Mouse (Mus musculus): Measurements from ENCODE around the gene Vpreb1.

Gene Vpreb1

GRCm38 (mm10) chr16:16870617-16871331 lies at the start of gene Vpreb1, which contains the start of gene Top3b:
TSS of gene Vpreb1 (minus strand) at chr16:16870843.
TSS of gene Top3b (plus strand) at chr16:16870736.
- peak; percentile 98 for DNase-seq (ENCODE audit: low read depth, low spot score)

GRCm38 (mm10) chr16:16918441-16919117 lies 47.9 kb upstream of the Vpreb1 start:
- DNase-seq (ENCODE audit: low read depth, low spot score) = no peak

DNA sequence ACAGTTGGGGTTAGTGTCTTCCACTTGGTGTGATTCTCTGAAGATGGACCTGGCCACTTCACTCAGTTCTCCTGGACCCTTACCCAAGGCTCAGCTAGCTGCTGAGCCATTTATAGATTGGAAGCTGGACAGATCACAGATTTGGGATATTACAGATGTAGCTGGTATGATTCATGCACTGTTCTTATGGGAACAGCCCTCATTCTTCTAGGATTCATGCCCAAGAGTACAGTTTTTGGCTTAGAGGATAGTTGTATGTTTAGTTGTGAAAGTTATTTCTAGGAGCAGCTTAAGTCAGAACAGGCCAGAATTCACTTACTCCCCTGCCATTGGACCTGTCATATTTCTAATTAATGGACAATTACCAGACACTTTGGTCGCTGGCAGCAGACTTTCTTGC lies 42.8 kb upstream of the Vpreb1 start:
- DNase-seq (ENCODE audit: low read depth, low spot score) = no peak

DNA sequence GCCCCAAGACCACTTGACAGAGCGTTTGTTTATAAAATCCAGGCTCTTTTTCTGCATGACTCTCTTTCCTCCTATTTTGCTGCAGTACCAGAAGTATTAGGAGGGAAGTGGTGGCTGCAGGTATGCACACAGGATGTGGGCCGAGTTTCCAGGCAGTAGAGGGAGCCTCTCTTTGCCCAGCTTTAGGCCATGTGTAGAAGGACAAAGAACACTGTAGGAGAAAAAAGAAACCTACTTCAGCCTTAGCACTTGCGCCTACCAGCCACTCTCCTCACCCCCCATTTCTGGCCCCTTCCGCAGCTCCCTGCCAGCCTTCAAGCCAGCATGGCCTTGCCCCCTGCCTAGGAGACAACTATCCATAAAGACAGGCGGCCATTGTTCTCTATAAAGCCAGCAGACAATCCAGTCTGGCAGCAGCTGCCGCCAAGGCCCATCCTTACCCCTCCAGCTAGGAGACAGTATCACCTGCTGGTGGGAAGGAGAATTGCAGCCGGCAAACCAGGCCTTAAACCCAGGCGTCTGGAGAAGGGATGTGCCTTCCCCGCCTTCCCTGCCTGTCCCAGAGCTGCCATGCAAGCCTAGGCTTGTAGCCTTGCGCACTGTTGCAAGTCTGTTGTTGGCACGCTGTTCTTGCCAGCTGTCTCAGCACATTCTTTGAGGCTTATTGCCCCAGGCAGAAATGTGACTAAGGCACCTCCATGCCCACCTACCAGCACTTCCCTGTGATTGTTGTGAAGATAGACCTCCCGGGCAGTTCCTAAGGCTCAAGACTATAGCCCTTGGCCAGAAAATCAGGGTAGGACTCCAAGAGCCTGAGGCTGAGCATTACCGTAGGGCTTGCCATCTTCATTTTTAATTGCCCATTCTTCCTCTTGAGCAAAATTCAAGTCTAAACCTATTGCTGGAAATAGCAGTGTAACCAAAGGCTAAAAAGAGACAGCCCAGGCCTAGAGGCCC lies 41.3 kb upstream of the Vpreb1 start:
- DNase-seq (ENCODE audit: low read depth, low spot score) = peak; percentile 97

GRCm38 (mm10) chr16:16907799-16908198 lies 37.2 kb upstream of the Vpreb1 start:
- peak; percentile 91 for DNase-seq (ENCODE audit: low read depth, low spot score)

DNA sequence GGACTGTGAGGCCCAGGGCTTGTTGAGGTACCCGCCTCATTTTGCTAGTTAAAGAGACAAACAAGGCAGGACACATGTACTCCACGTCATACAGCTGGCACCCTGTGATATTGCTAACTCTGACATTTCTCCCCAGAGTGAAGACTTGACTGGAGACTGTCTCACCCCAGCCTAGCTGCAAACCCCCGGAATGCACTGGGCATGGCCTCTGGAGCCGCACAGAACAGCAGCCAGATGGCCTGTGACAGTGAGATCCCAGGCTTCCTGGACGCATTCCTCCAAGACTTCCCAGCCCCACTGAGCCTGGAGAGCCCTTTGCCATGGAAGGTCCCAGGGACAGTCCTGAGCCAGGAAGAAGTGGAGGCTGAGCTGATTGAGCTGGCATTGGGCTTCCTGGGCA lies 32.5 kb upstream of the Vpreb1 start:
- no peak for DNase-seq (ENCODE audit: low read depth, low spot score)

- no peak for DNase-seq (ENCODE audit: low read depth, low spot score)
These were observed 31.7 kb upstream of the Vpreb1 start for GRCm38 (mm10) chr16:16902329-16902728.

GRCm38 (mm10) chr16:16897056-16897584 lies 26.5 kb upstream of the Vpreb1 start:
- no peak for DNase-seq (ENCODE audit: low read depth, low spot score)

- DNase-seq (ENCODE audit: low read depth, low spot score) = peak; percentile 94
These were observed 25.9 kb upstream of the Vpreb1 start, which contains the start of gene Ppm1f for GRCm38 (mm10) chr16:16896382-16897055. TSS of gene Ppm1f (plus strand) at chr16:16896469.

DNA sequence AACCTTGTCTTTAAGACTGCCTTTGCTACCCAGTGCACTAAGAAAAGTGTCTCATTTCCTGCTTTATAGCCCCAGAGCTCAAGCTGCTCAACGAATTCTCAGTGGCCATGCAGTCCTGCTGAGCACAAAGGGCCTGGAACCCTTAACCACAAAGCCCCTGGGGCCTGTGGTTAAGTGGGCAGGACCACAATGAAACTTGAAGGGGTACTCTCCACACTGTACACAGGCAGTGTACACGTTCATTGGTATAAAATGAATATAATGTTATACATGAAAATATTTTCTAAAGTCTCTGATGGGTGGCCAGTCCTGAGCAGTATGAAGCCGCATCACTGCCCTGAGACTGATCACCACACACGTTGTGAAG lies 25.4 kb upstream of the Vpreb1 start:
- no peak for DNase-seq (ENCODE audit: low read depth, low spot score)

- DNase-seq (ENCODE audit: low read depth, low spot score) = no peak
These were observed 21.7 kb upstream of the Vpreb1 start for GRCm38 (mm10) chr16:16892366-16892765.

GRCm38 (mm10) chr16:16888341-16888740 lies 17.7 kb upstream of the Vpreb1 start:
- DNase-seq (ENCODE audit: low read depth, low spot score) = no peak

GRCm38 (mm10) chr16:16879025-16879424 lies 8.4 kb upstream of the Vpreb1 start:
- no peak for DNase-seq (ENCODE audit: low read depth, low spot score)

GRCm38 (mm10) chr16:16870241-16870616 lies 414 bp downstream of the Vpreb1 start:
- no peak for DNase-seq (ENCODE audit: low read depth, low spot score)

DNA sequence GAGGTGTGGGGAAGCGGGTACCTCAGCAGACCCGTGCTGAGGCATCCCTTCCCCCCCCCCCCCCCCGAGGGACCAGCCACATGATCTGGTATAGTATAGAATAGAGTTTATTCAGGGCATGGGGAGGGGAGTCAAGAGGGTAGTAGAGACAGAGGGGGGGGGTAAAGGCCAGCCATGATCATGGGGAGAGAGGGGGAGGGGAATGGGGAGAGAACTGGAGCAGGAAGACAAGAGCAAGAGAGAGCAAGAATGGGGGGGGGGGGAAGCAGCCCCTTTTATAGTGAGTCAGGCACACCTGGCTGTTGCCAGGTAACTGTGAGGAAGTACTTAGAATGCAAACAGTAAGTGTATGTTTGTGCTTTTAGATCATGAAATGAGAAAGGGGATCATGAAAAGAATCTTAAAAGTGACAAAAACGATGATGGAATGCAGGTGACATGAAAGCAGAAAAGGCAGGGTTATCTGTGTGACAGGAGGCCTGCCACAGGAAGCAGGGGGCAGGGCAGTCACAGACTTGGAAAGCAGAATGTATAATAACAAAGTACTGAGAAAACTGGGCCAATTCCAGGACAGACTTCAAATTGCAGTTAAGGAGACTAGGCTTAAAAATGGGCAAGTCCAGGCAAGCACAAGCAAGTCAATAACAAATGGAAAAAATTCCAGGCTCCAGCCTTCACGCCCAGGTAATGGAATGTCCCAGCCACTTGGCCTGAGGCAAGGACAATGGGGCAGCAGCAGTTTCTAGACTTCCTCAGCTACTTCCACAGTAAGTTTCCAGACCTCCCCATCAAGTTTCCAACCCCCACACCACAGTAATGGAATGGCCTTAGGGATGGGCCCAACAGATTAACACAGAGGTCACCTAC lies 4.7 kb downstream of the Vpreb1 start:
- peak; percentile 99 for DNase-seq (ENCODE audit: low read depth, low spot score)

GRCm38 (mm10) chr16:16865217-16865616 lies 5.4 kb downstream of the Vpreb1 start:
- no peak for DNase-seq (ENCODE audit: low read depth, low spot score)

GRCm38 (mm10) chr16:16863978-16864377 lies 6.7 kb downstream of the Vpreb1 start, which contains the start of gene Igll1:
TSS of gene Igll1 (minus strand) at chr16:16863985.
- no peak for DNase-seq (ENCODE audit: low read depth, low spot score)

- no peak for DNase-seq (ENCODE audit: low read depth, low spot score)
These were observed 8.4 kb downstream of the Vpreb1 start for GRCm38 (mm10) chr16:16862288-16862687.

GRCm38 (mm10) chr16:16856731-16857476 lies 13.7 kb downstream of the Vpreb1 start:
- no peak for DNase-seq (ENCODE audit: low read depth, low spot score)

All from R1 (cell line).